Mouse (Mus musculus): ENCODE data around the gene Homer1. TPM values are rescaled to one million over a fixed set of nuclear protein-coding genes. Genes with fewer than 3 reads are reported as not detected.

Gene Homer1
- total RNA-seq, 2 experiments from 2014 or later, result 97.0 to 104 TPM

GRCm38 (mm10) chr13:93383092-93383491 lies 83.7 kb downstream of the Homer1 start:
- Histone ChIP-seq H3K4me3 (no peak overlapping the region), H3K27ac (no peak overlapping the region)
- intact Hi-C loops (cut with DNase I), result no loop called here
- no peak for TF ChIP-seq CTCF (IDR thresholded peaks at IDR 0.05)
- DNase-seq, result no peak

GRCm38 (mm10) chr13:93383620-93384019 lies 84.2 kb downstream of the Homer1 start:
- intact Hi-C loops (cut with DNase I), result no loop called here
- Histone ChIP-seq H3K27ac (no peak overlapping the region), H3K4me3 (no peak overlapping the region)
- TF ChIP-seq CTCF (IDR thresholded peaks at IDR 0.05), result no peak
- DNase-seq, result no peak

- DNase-seq, result no peak
- Histone ChIP-seq H3K4me3 (no peak overlapping the region), H3K27ac (no peak overlapping the region)
- intact Hi-C loops (cut with DNase I), result no loop called here
- TF ChIP-seq CTCF (IDR thresholded peaks at IDR 0.05), result no peak
Measured at GRCm38 (mm10) chr13:93384481-93384880, 85.0 kb downstream of the Homer1 start.

GRCm38 (mm10) chr13:93385147-93385546 lies 85.7 kb downstream of the Homer1 start:
- Histone ChIP-seq H3K27ac (no peak overlapping the region), H3K4me3 (no peak overlapping the region)
- no peak for DNase-seq
- TF ChIP-seq CTCF (IDR thresholded peaks at IDR 0.05), result no peak
- intact Hi-C loops (cut with DNase I), result no loop called here

- intact Hi-C loops (cut with DNase I), result no loop called here
- Histone ChIP-seq H3K4me3 (no peak overlapping the region), H3K27ac (no peak overlapping the region)
- TF ChIP-seq CTCF (IDR thresholded peaks at IDR 0.05), result no peak
- no peak for DNase-seq
Measured at GRCm38 (mm10) chr13:93387440-93387839, 88.0 kb downstream of the Homer1 start.

- TF ChIP-seq CTCF (IDR thresholded peaks at IDR 0.05), result no peak
- Histone ChIP-seq H3K4me3 (no peak overlapping the region), H3K27ac (no peak overlapping the region)
- no peak for DNase-seq
- intact Hi-C loops (cut with DNase I), result no loop called here
Measured at GRCm38 (mm10) chr13:93388594-93389241, 89.3 kb downstream of the Homer1 start.

GRCm38 (mm10) chr13:93389242-93389625 lies 89.8 kb downstream of the Homer1 start:
- Histone ChIP-seq H3K4me3 (no peak overlapping the region), H3K27ac (no peak overlapping the region)
- DNase-seq, result no peak
- no peak for TF ChIP-seq CTCF (IDR thresholded peaks at IDR 0.05)
- intact Hi-C loops (cut with DNase I), result no loop called here

GRCm38 (mm10) chr13:93399710-93400216 lies 100.3 kb downstream of the Homer1 start:
- intact Hi-C loops (cut with DNase I), result loop anchor here (2.0 kb wide), 1 partner anchor 95 kb away; no protein-coding TSS in a partner anchor
- Histone ChIP-seq H3K4me3 (peak overlapping the region; percentile 30), H3K27ac (peak overlapping the region; percentile 94)
- peak; percentile 73 for DNase-seq
- no peak for TF ChIP-seq CTCF (IDR thresholded peaks at IDR 0.05)

- H3K27ac ChIP-seq, result peak overlapping the region; percentile 94
- intact Hi-C loops (cut with DNase I), result no loop called here
- no peak for DNase-seq
- no peak for TF ChIP-seq CTCF (IDR thresholded peaks at IDR 0.05)
- H3K4me3 ChIP-seq, result no peak overlapping the region
Measured at GRCm38 (mm10) chr13:93401947-93402346, 102.5 kb downstream of the Homer1 start.

- intact Hi-C loops (cut with DNase I), result loop anchor here (5.0 kb wide), 1 partner anchor 90 kb away; the partner anchor contains the start of gene Jmy
- DNase-seq, result no peak
- Histone ChIP-seq H3K27ac (no peak overlapping the region), H3K4me3 (no peak overlapping the region)
- TF ChIP-seq CTCF (IDR thresholded peaks at IDR 0.05), result no peak
Measured at GRCm38 (mm10) chr13:93406855-93407254, 107.4 kb downstream of the Homer1 start.

GRCm38 (mm10) chr13:93410343-93410742 lies 110.9 kb downstream of the Homer1 start:
- no peak for DNase-seq
- intact Hi-C loops (cut with DNase I), result no loop called here
- Histone ChIP-seq H3K4me3 (no peak overlapping the region), H3K27ac (no peak overlapping the region)
- TF ChIP-seq CTCF (IDR thresholded peaks at IDR 0.05), result no peak

GRCm38 (mm10) chr13:93415055-93415454 lies 115.6 kb downstream of the Homer1 start:
- no peak for DNase-seq
- Histone ChIP-seq H3K27ac (no peak overlapping the region), H3K4me3 (no peak overlapping the region)
- intact Hi-C loops (cut with DNase I), result no loop called here
- TF ChIP-seq CTCF (IDR thresholded peaks at IDR 0.05), result no peak

GRCm38 (mm10) chr13:93418292-93418691 lies 118.9 kb downstream of the Homer1 start:
- DNase-seq, result no peak
- Histone ChIP-seq H3K4me3 (no peak overlapping the region), H3K27ac (no peak overlapping the region)
- TF ChIP-seq CTCF (IDR thresholded peaks at IDR 0.05), result no peak
- intact Hi-C loops (cut with DNase I), result no loop called here

GRCm38 (mm10) chr13:93419779-93420178 lies 120.3 kb downstream of the Homer1 start:
- Histone ChIP-seq H3K27ac (no peak overlapping the region), H3K4me3 (no peak overlapping the region)
- intact Hi-C loops (cut with DNase I), result no loop called here
- no peak for TF ChIP-seq CTCF (IDR thresholded peaks at IDR 0.05)
- DNase-seq, result no peak

All from gastrocnemius, adult 2 months (tissue).